Mouse (Mus musculus) brain, embryonic 14.5 days (tissue): ENCODE measurements around the gene Exoc6.

Experiments used
- CTCF ChIP-seq: fragments of 200-500 bp; IDR thresholded peaks from 2 replicates; pipeline ENCODE4 v1.5.1; 2012; ENCODE audit warnings: inconsistent platforms, mild to moderate bottlenecking, moderate library complexity, borderline replicate concordance; ENCODE audit not compliant: insufficient read depth, insufficient read length; ENCODE audit errors: extremely low read depth
- POLR2A ChIP-seq: fragments of 200-500 bp; IDR thresholded peaks from 2 replicates; pipeline ENCODE4 v1.6.1; 2012; ENCODE audit warnings: mild to moderate bottlenecking, inconsistent platforms, borderline replicate concordance; ENCODE audit not compliant: poor library complexity, insufficient read depth, insufficient read length, severe bottlenecking; ENCODE audit errors: extremely low read depth

DNA sequence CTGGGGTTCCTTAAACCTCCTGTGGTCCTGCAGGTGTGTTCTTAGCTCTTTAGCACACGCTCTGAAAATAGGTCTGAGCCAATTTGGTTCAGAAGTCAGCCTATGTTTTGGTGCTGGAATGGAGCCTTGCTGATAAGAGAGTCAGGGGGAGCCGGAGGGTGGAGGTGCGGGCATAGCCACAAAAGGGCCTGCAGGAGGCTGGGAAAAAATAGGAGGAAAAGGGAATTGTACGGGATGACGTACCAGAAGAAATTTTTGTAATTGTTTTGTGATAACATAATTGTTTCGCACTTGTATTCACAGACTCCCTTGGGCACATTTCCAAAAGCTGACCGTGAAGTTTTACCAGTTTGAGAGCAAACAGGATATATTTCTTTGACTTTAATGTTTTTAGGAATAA is 10.0 kb upstream of the Exoc6 start:
- no peak for TF ChIP-seq CTCF
- no peak for TF ChIP-seq POLR2A
